Mouse (Mus musculus) lung, adult 10 weeks (tissue): Measurements from ENCODE around the gene Bud31. TPM values are rescaled to one million over a fixed set of nuclear protein-coding genes. Genes with fewer than 3 reads are reported as not detected.

Experiments
- polyA plus RNA-seq: library from polyadenylated mRNA; stranded (reverse); fragments of 350-450 nt; fragmentation: Illumina TruSeq; extraction: RNeasy Lipid Tissue Mini Kit (QIAGEN cat#74804); gene quantifications from one replicate; pipeline ENCODE4 v1.2.3, GENCODE M21; 2014; ENCODE audit warnings: low read depth, low replicate concordance; ENCODE audit not compliant: insufficient read depth

The Bud31 gene
- polyA plus RNA-seq, result 134 TPM

GRCm38 (mm10) chr5:145139571-145140519 lies at the start of gene Bud31, which contains the start of gene Pdap1:
Gene Bud31 (plus strand): TSS chr5:145140362.
Gene Pdap1 (minus strand): TSS chr5:145140238.

GRCm38 (mm10) chr5:145114071-145114605 lies 26.0 kb upstream of the Bud31 start, which contains the start of gene Arpc1b:
Gene Arpc1b (plus strand): TSS chr5:145114215.

GRCm38 (mm10) chr5:145166536-145167305 lies 26.6 kb downstream of the Bud31 start, which contains the start of the genes Ptcd1 and Cpsf4:
Gene Ptcd1 (minus strand): TSS chr5:145167108.
Gene Cpsf4 (plus strand): TSS chr5:145167213.

GRCm38 (mm10) chr5:145191962-145192361 lies 51.8 kb downstream of the Bud31 start, which contains the start of gene Atp5j2:
Gene Atp5j2 (minus strand): TSS chr5:145192062.

Other genes starting within 250 kb of the Bud31 start
- 9.8 TPM for gene Smurf1, start 174.5 kb upstream of the Bud31 start, polyA plus RNA-seq
- not detected for gene Gm4871, start 107.6 kb upstream of the Bud31 start, polyA plus RNA-seq
- not detected for gene 1700018F24Rik, start 97.4 kb upstream of the Bud31 start, polyA plus RNA-seq
- 133 TPM for gene Arpc1a, start 56.5 kb upstream of the Bud31 start, polyA plus RNA-seq
- gene Kpna7, start 56.3 kb upstream of the Bud31 start, polyA plus RNA-seq, result not detected
- 228 TPM for gene Arpc1b, start 26.1 kb upstream of the Bud31 start, polyA plus RNA-seq
- gene Pdap1, start 124 bp upstream of the Bud31 start, polyA plus RNA-seq, result 53.5 TPM
- 6.8 TPM for gene Ptcd1, start 26.7 kb downstream of the Bud31 start, polyA plus RNA-seq
- gene Cpsf4, start 26.9 kb downstream of the Bud31 start, polyA plus RNA-seq, result 15.0 TPM
- 320 TPM for gene Atp5j2, start 51.7 kb downstream of the Bud31 start, polyA plus RNA-seq
- 8.3 TPM for gene Zkscan14, start 61.5 kb downstream of the Bud31 start, polyA plus RNA-seq
- 3.9 TPM for gene Zkscan5, start 64.2 kb downstream of the Bud31 start, polyA plus RNA-seq
- 17.6 TPM for gene Zfp655, start 91.4 kb downstream of the Bud31 start, polyA plus RNA-seq
- 4.7 TPM for gene Zscan25, start 140.1 kb downstream of the Bud31 start, polyA plus RNA-seq
- 0.11 TPM for gene Cyp3a57, start 204.9 kb downstream of the Bud31 start, polyA plus RNA-seq